Mouse (Mus musculus) heart, adult 2 months (tissue): ENCODE measurements around the gene Cabin1.

Source experiments
- CTCF ChIP-seq: fragments of 200-600 bp; IDR thresholded peaks from 2 replicates; pipeline ENCODE4 v1.8.1; 2022; ENCODE audit warnings: antibody characterized with exemption, mild to moderate bottlenecking, moderate library complexity
- EP300 ChIP-seq: fragments of 200-500 bp; IDR thresholded peaks from 2 replicates; pipeline ENCODE4 v1.6.1; 2011; ENCODE audit warnings: low read depth, low read length, control low read depth; ENCODE audit not compliant: insufficient read depth
- POLR2A ChIP-seq: fragments of 200-500 bp; IDR thresholded peaks from 2 replicates; pipeline ENCODE4 v1.6.1; 2011; ENCODE audit warnings: mild to moderate bottlenecking, low read depth, low read length, control low read depth; ENCODE audit not compliant: insufficient read depth

GRCm38 (mm10) chr10:75794880-75795279 is 30.7 kb upstream of the Cabin1 start:
- TF ChIP-seq CTCF: no peak
- TF ChIP-seq POLR2A: no peak
- no peak for TF ChIP-seq EP300
